Mouse (Mus musculus) hindbrain, embryonic 12.5 days (tissue): ENCODE results near the gene Hmg20a. TPM values are rescaled to one million over a fixed set of nuclear protein-coding genes. Genes with fewer than 3 reads are reported as not detected.

ENCODE experiments used
- ATAC-seq: fragments of 200-750 bp; cut with Nextera tagmentation; 2 replicates; pipeline ENCODE4 v1.8.0; 2017; ENCODE audit warnings: moderate TSS enrichment; ENCODE audit not compliant: low FRiP score
- H3K27ac ChIP-seq: fragments of 300-500 bp; sonication (generic); 2 replicates; pipeline ENCODE4 v1.5.1; 2016; ENCODE audit warnings: mild to moderate bottlenecking
- H3K27me3 ChIP-seq: fragments of 300-500 bp; sonication (generic); 2 replicates; pipeline ENCODE4 v1.6.1; 2016; ENCODE audit warnings: mild to moderate bottlenecking
- H3K36me3 ChIP-seq: fragments of 300-500 bp; sonication (generic); 2 replicates; pipeline ENCODE4 v1.6.1; 2016; ENCODE audit warnings: mild to moderate bottlenecking
- H3K4me1 ChIP-seq: fragments of 300-500 bp; sonication (generic); 2 replicates; pipeline ENCODE4 v1.6.1; 2016
- H3K4me2 ChIP-seq: fragments of 300-500 bp; sonication (generic); replicated peaks from 2 replicates; pipeline ENCODE4 v1.6.1; 2016; ENCODE audit warnings: mild to moderate bottlenecking
- H3K4me3 ChIP-seq: fragments of 300-500 bp; sonication (generic); 2 replicates; pipeline ENCODE4 v1.5.1; 2016; ENCODE audit warnings: mild to moderate bottlenecking
- H3K9ac ChIP-seq: fragments of 300-500 bp; sonication (generic); 2 replicates; pipeline ENCODE4 v1.6.1; 2016; ENCODE audit warnings: mild to moderate bottlenecking, moderate library complexity
- H3K9me3 ChIP-seq: fragments of 300-500 bp; sonication (generic); replicated peaks from 2 replicates; pipeline ENCODE4 v1.6.1; 2016; ENCODE audit warnings: mild to moderate bottlenecking
- WGBS: fragments of 180-500 bp; shearing (Covaris S2); methylation state at CpG from one replicate; pipeline ENCODE4 v1.1.7; 2016; 5-methylcytosine and 5-hydroxymethylcytosine counted together
- polyA plus RNA-seq: library from polyadenylated mRNA; unstranded; fragments of >200 nt; fragmentation: Nextera tagmentation; extraction: Ambion mirVana; gene quantifications from 2 replicates; pipeline ENCODE4 v1.2.1, GENCODE M21; 2016

Gene Hmg20a
- polyA plus RNA-seq, 1 experiment from 2014 or later: 83.1 TPM

- H3K4me3 ChIP-seq: no peak overlapping the region
- no peaks in the 10 kb centered on the region for H3K36me3 ChIP-seq
- WGBS: 90% methylated on average over 4 of the region's 4 CpGs
- peaks cover 13% of the 10 kb centered on the region for H3K4me1 ChIP-seq
- H3K27me3 ChIP-seq: peaks cover 3% of the 10 kb centered on the region; the same call in 1 of the 2 replicates
- no peak for ATAC-seq
- H3K9me3 ChIP-seq: no peaks in the 10 kb centered on the region
- H3K4me2 ChIP-seq: no peak overlapping the region
- H3K9ac ChIP-seq: no peak overlapping the region
- H3K27ac ChIP-seq: no peak overlapping the region
Observed at GRCm38 (mm10) chr9:56512486-56512885, 94.1 kb downstream of the Hmg20a start.

GRCm38 (mm10) chr9:56515110-56515509, 96.7 kb downstream of the Hmg20a start:
- no peak overlapping the region for H3K4me2 ChIP-seq
- no peaks in the 10 kb centered on the region for H3K36me3 ChIP-seq
- H3K4me3 ChIP-seq: no peak overlapping the region
- peaks cover 10% of the 10 kb centered on the region for H3K4me1 ChIP-seq
- ATAC-seq: no peak
- no peak overlapping the region for H3K9ac ChIP-seq
- H3K27me3 ChIP-seq: peaks cover 3% of the 10 kb centered on the region; the same call in 1 of the 2 replicates
- no peak overlapping the region for H3K27ac ChIP-seq
- 93% methylated on average over 5 of the region's 5 CpGs for WGBS
- H3K9me3 ChIP-seq: no peaks in the 10 kb centered on the region

- H3K9me3 ChIP-seq: no peaks in the 10 kb centered on the region
- peaks cover 10% of the 10 kb centered on the region for H3K4me1 ChIP-seq
- no peak for ATAC-seq
- 50% methylated on average over 3 of the region's 3 CpGs for WGBS
- H3K4me2 ChIP-seq: no peak overlapping the region
- no peak overlapping the region for H3K4me3 ChIP-seq
- no peak overlapping the region for H3K9ac ChIP-seq
- no peaks in the 10 kb centered on the region for H3K36me3 ChIP-seq
- no peak overlapping the region for H3K27ac ChIP-seq
- H3K27me3 ChIP-seq: peaks cover 3% of the 10 kb centered on the region; the same call in 1 of the 2 replicates
Observed at GRCm38 (mm10) chr9:56516219-56516618, 97.8 kb downstream of the Hmg20a start.

GRCm38 (mm10) chr9:56516692-56517263, 98.4 kb downstream of the Hmg20a start:
- Histone ChIP-seq H3K27ac (0 out of 2 replicates have a peak overlapping the region, but pooled peaks have one; percentile 12), H3K4me3 (no peak overlapping the region), H3K27me3 (peaks cover 3% of the 10 kb centered on the region; the same call in 1 of the 2 replicates), H3K9me3 (no peaks in the 10 kb centered on the region), H3K4me2 (no peak overlapping the region), H3K4me1 (peaks cover 10% of the 10 kb centered on the region), H3K36me3 (no peaks in the 10 kb centered on the region), H3K9ac (no peak overlapping the region)
- 80% methylated on average over 3 of the region's 4 CpGs for WGBS
- ATAC-seq: 0 out of 2 replicates have a peak, but pooled peaks have one; percentile 29

- H3K27ac ChIP-seq: no peak overlapping the region
- WGBS: 54% methylated on average over 10 of the region's 10 CpGs
- no peak overlapping the region for H3K4me3 ChIP-seq
- H3K9me3 ChIP-seq: no peaks in the 10 kb centered on the region
- no peaks in the 10 kb centered on the region for H3K4me1 ChIP-seq
- H3K27me3 ChIP-seq: no peaks in the 10 kb centered on the region
- ATAC-seq: no peak
- H3K36me3 ChIP-seq: no peaks in the 10 kb centered on the region
- no peak overlapping the region for H3K9ac ChIP-seq
- H3K4me2 ChIP-seq: no peak overlapping the region
Observed at GRCm38 (mm10) chr9:56522281-56522680, 103.9 kb downstream of the Hmg20a start.

GRCm38 (mm10) chr9:56527951-56528350, 109.5 kb downstream of the Hmg20a start:
- WGBS: 77% methylated on average over 4 of the region's 4 CpGs
- Histone ChIP-seq H3K27me3 (no peaks in the 10 kb centered on the region), H3K4me1 (no peaks in the 10 kb centered on the region), H3K9ac (no peak overlapping the region), H3K27ac (no peak overlapping the region), H3K9me3 (no peaks in the 10 kb centered on the region), H3K4me3 (no peak overlapping the region), H3K4me2 (no peak overlapping the region), H3K36me3 (no peaks in the 10 kb centered on the region)
- no peak for ATAC-seq

- Histone ChIP-seq H3K9ac (no peak overlapping the region), H3K27me3 (no peaks in the 10 kb centered on the region), H3K4me2 (no peak overlapping the region), H3K4me3 (no peak overlapping the region), H3K36me3 (no peaks in the 10 kb centered on the region), H3K27ac (no peak overlapping the region), H3K9me3 (no peaks in the 10 kb centered on the region), H3K4me1 (peaks cover 8% of the 10 kb centered on the region)
- ATAC-seq: no peak
Observed at GRCm38 (mm10) chr9:56531991-56532390, 113.6 kb downstream of the Hmg20a start.

- no peak overlapping the region for H3K27ac ChIP-seq
- no peaks in the 10 kb centered on the region for H3K36me3 ChIP-seq
- H3K27me3 ChIP-seq: no peaks in the 10 kb centered on the region
- H3K4me1 ChIP-seq: peaks cover 8% of the 10 kb centered on the region
- H3K9me3 ChIP-seq: no peaks in the 10 kb centered on the region
- WGBS: 69% methylated on average over 9 of the region's 9 CpGs
- no peak overlapping the region for H3K4me2 ChIP-seq
- no peak for ATAC-seq
- H3K9ac ChIP-seq: no peak overlapping the region
- no peak overlapping the region for H3K4me3 ChIP-seq
Observed at GRCm38 (mm10) chr9:56533916-56534315, 115.5 kb downstream of the Hmg20a start.

- no peak overlapping the region for H3K4me3 ChIP-seq
- no peak overlapping the region for H3K4me2 ChIP-seq
- H3K9me3 ChIP-seq: no peaks in the 10 kb centered on the region
- 49% methylated on average over 7 of the region's 7 CpGs for WGBS
- peaks cover 8% of the 10 kb centered on the region for H3K4me1 ChIP-seq
- H3K9ac ChIP-seq: no peak overlapping the region
- H3K27me3 ChIP-seq: no peaks in the 10 kb centered on the region
- no peak for ATAC-seq
- H3K36me3 ChIP-seq: no peaks in the 10 kb centered on the region
- H3K27ac ChIP-seq: no peak overlapping the region
Observed at GRCm38 (mm10) chr9:56534727-56535126, 116.3 kb downstream of the Hmg20a start.

GRCm38 (mm10) chr9:56535361-56535760, 117.0 kb downstream of the Hmg20a start:
- WGBS: 34% methylated on average over 11 of the region's 11 CpGs
- no peak; the same call in 1 of the 2 replicates for ATAC-seq

GRCm38 (mm10) chr9:56540051-56540450, 121.6 kb downstream of the Hmg20a start:
- H3K9ac ChIP-seq: no peak overlapping the region
- no peaks in the 10 kb centered on the region for H3K27me3 ChIP-seq
- ATAC-seq: no peak
- H3K36me3 ChIP-seq: no peaks in the 10 kb centered on the region
- 65% methylated on average over 12 of the region's 12 CpGs for WGBS
- no peaks in the 10 kb centered on the region for H3K9me3 ChIP-seq
- H3K4me1 ChIP-seq: peaks cover 8% of the 10 kb centered on the region
- no peak overlapping the region for H3K4me2 ChIP-seq
- no peak overlapping the region for H3K4me3 ChIP-seq
- 0 out of 2 replicates have a peak overlapping the region, but pooled peaks have one; percentile 48 for H3K27ac ChIP-seq

More at GRCm38 (mm10) chr9:56535361-56535760, 117.0 kb downstream of the Hmg20a start:
- peak overlapping the region; percentile 67 for H3K27ac ChIP-seq
- H3K9ac ChIP-seq: no peak overlapping the region
- H3K36me3 ChIP-seq: no peaks in the 10 kb centered on the region
- no peaks in the 10 kb centered on the region for H3K27me3 ChIP-seq
- H3K4me2 ChIP-seq: peak overlapping the region; percentile 30
- H3K4me3 ChIP-seq: no peak overlapping the region
- H3K9me3 ChIP-seq: no peaks in the 10 kb centered on the region
- peaks cover 8% of the 10 kb centered on the region for H3K4me1 ChIP-seq

GRCm38 (mm10) chr9:56544687-56545475, 126.5 kb downstream of the Hmg20a start:
- Histone ChIP-seq H3K4me2 (no peak overlapping the region), H3K9me3 (no peaks in the 10 kb centered on the region), H3K9ac (no peak overlapping the region), H3K4me3 (no peak overlapping the region), H3K27me3 (no peaks in the 10 kb centered on the region), H3K27ac (no peak overlapping the region), H3K36me3 (no peaks in the 10 kb centered on the region), H3K4me1 (peaks cover 9% of the 10 kb centered on the region)
- ATAC-seq: no peak
- WGBS: 65% methylated on average over 6 of the region's 6 CpGs
